Mouse (Mus musculus) splenic B cell, adult 2 months (primary cell): ENCODE results near the gene Arhgap15.

ENCODE experiments used
- DNase-seq: peaks from one replicate; pipeline ENCODE4 v3.0.0-alpha.2; 2011; ENCODE audit warnings: low read depth, low spot score
- H3K27me3 ChIP-seq: 2 replicates; pipeline ENCODE4 v1.6.1; 2012; ENCODE audit warnings: mild to moderate bottlenecking, low read length, moderate library complexity, mixed read lengths; ENCODE audit not compliant: control insufficient read depth, poor library complexity, insufficient read depth, severe bottlenecking
- H3K36me3 ChIP-seq: 2 replicates; pipeline ENCODE4 v1.6.1; 2012; ENCODE audit warnings: mild to moderate bottlenecking, low read length, moderate library complexity, mixed read lengths; ENCODE audit not compliant: control insufficient read depth, poor library complexity, insufficient read depth, severe bottlenecking

The Arhgap15 gene

GRCm38 (mm10) chr2:44147486-44147885, 398.9 kb downstream of the Arhgap15 start:
- Histone ChIP-seq H3K27me3 (no peaks in the 10 kb centered on the region), H3K36me3 (no peaks in the 10 kb centered on the region)
- no peak for DNase-seq

DNA sequence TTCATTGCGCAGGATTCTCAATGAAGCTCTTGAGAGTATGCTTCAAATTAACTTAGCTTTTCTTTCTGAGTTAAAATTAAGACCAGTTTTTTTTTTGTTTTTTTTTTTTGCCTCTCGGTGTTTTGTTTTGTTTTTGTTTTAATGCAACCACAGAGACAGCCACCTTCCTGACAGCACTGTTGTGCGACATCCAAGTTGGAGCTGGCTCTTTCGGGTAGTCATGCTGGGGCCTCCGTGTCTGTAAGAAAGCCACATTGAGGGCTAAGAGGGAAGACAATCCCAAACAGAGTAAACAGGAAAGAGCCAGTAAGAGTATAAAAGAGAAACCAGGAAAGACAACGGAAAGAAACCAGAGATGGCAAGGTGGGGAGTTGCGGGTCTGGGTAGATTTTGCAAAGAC, 399.3 kb downstream of the Arhgap15 start:
- no peaks in the 10 kb centered on the region for H3K27me3 ChIP-seq
- no peaks in the 10 kb centered on the region for H3K36me3 ChIP-seq
- DNase-seq = no peak

GRCm38 (mm10) chr2:44148550-44149100, 400.0 kb downstream of the Arhgap15 start:
- Histone ChIP-seq H3K27me3 (no peaks in the 10 kb centered on the region), H3K36me3 (no peaks in the 10 kb centered on the region)
- no peak for DNase-seq

DNA sequence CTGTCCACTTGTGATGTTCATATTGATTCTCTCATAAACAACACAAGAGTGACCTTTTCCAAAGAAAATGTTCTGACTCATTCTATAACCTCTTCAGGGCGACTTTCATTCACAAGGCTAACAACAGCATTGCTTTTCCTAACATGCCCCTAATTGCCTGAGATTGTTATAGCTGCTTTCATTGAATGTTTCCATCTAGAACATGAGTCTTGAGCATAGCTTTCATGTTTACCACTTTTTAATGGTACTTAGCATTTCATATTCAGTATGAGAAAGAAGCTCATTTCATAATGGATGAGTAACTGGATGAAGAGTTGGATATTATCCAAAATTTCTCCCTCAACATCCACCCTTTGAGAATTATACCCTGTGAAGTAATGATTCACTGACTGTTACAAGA, 403.7 kb downstream of the Arhgap15 start:
- no peak for DNase-seq

GRCm38 (mm10) chr2:44160358-44160757, 411.7 kb downstream of the Arhgap15 start:
- no peaks in the 10 kb centered on the region for H3K27me3 ChIP-seq
- DNase-seq = no peak
- H3K36me3 ChIP-seq = no peaks in the 10 kb centered on the region

More for the DNA sequence above, 403.7 kb downstream of the Arhgap15 start:
- H3K36me3 ChIP-seq = no peaks in the 10 kb centered on the region
- no peaks in the 10 kb centered on the region for H3K27me3 ChIP-seq

- DNase-seq = no peak
Observed at GRCm38 (mm10) chr2:44165789-44166188, 417.2 kb downstream of the Arhgap15 start.

DNA sequence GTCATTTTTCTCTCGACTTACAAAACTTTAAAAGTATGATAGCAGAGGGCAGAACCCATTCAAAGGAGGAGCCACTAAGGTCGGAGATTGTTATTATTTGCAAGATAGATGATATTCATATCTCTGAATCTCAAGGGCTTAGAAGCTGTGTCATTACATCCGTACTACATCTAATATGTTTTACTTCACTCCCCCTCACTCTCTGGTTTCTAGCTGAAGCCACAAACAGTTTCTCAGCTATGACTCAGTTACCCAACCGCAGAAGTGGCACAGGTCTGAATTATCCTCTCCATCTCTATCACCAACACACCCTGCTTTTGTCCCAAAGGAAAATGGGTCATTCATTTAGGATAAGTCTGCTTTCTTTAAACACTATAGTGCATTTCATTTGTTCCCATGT, 418.1 kb downstream of the Arhgap15 start:
- Histone ChIP-seq H3K27me3 (no peaks in the 10 kb centered on the region), H3K36me3 (no peaks in the 10 kb centered on the region)
- no peak for DNase-seq

More at GRCm38 (mm10) chr2:44165789-44166188, 417.2 kb downstream of the Arhgap15 start:
- Histone ChIP-seq H3K27me3 (no peaks in the 10 kb centered on the region), H3K36me3 (no peaks in the 10 kb centered on the region)

DNA sequence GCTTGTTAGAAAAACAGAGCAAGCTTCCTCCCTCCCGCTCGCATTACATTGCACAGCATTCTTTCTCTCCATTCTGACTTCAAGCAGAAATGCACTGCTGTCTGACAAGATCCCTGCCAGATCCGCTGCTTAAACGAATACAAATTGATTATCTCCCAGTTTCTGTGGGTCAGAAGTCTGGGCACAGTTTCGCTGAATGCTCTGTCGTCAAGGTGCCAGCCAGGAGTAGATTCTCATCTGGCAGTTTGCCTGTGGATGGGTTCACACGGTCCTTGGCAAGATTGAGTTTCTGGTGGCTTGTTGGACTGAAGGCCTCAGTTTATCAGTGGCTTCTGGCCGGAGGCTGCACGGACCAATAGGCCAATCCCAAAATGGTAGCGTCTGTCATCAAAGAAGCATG, 435.9 kb downstream of the Arhgap15 start:
- no peak for DNase-seq
- no peaks in the 10 kb centered on the region for H3K27me3 ChIP-seq
- H3K36me3 ChIP-seq = peaks cover 4% of the 10 kb centered on the region

GRCm38 (mm10) chr2:44190749-44191148, 442.1 kb downstream of the Arhgap15 start:
- H3K36me3 ChIP-seq = no peaks in the 10 kb centered on the region
- H3K27me3 ChIP-seq = no peaks in the 10 kb centered on the region
- no peak for DNase-seq

DNA sequence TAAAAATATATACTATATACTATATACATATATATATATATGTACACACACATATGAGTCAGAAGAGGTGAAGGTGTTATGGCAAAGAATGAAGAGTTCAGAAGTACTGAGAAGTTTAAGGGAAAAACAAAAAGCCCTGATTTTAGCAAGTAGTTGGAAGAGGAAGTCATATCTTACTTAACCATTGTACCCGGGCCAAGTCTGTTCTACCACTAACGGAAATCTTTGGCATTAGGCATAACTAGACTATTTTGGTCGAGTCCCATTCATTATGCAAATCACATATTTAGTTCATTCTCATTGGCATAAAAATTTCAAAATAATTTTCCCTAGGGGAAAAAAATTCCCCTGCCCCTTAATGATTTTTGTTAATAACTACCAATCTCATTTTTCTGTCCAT, 443.4 kb downstream of the Arhgap15 start:
- no peak for DNase-seq
- Histone ChIP-seq H3K27me3 (no peaks in the 10 kb centered on the region), H3K36me3 (no peaks in the 10 kb centered on the region)

DNA sequence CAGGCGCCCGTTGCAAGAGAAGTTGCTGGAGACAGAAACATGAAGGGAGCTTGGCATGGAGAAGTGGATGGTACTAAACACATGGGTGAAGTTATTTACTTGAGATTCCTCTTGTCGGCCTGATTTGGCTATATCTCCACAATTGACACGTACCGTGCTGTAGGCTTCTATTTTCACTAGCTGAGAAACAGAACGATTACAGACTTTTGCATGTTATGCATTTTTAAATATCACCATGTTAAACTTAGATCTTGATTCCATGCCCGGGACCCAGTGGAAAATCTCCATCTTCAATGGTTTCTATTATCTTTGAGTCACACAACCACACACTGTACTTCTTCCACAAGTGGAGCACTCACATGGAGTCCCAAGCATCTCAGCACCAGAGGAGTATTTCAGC, 466.9 kb downstream of the Arhgap15 start:
- Histone ChIP-seq H3K27me3 (no peaks in the 10 kb centered on the region), H3K36me3 (no peaks in the 10 kb centered on the region)
- no peak for DNase-seq

GRCm38 (mm10) chr2:44217811-44218210, 469.2 kb downstream of the Arhgap15 start:
- H3K27me3 ChIP-seq = no peaks in the 10 kb centered on the region
- peaks cover 2% of the 10 kb centered on the region; the same call in 1 of the 2 replicates for H3K36me3 ChIP-seq
- no peak for DNase-seq

DNA sequence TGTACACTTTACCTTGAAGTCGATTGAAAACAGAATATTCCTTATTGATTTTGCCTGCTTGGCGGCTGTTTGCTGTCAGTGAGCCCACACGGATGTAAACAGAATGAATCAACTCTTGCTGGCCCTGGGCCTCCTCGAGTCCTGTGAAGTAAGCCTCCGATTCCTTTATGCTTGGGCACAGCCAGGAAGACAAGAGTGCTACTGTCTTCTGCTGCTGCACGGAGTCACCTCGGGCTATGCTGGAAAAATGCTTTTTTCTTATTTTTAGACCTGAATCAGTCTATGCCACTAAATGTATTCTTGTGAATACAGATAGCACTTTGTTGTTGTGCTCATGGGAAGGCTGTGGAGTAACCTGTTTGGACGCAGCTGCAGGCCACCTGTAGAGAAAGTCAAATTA, 469.7 kb downstream of the Arhgap15 start:
- Histone ChIP-seq H3K27me3 (no peaks in the 10 kb centered on the region), H3K36me3 (peaks cover 2% of the 10 kb centered on the region; the same call in 1 of the 2 replicates)
- no peak for DNase-seq

- Histone ChIP-seq H3K36me3 (peaks cover 2% of the 10 kb centered on the region; the same call in 1 of the 2 replicates), H3K27me3 (no peaks in the 10 kb centered on the region)
Observed at GRCm38 (mm10) chr2:44221686-44222085, 473.1 kb downstream of the Arhgap15 start.

GRCm38 (mm10) chr2:44222176-44222753, 473.6 kb downstream of the Arhgap15 start:
- H3K36me3 ChIP-seq = peaks cover 2% of the 10 kb centered on the region; the same call in 1 of the 2 replicates
- no peak for DNase-seq
- no peaks in the 10 kb centered on the region for H3K27me3 ChIP-seq

More at GRCm38 (mm10) chr2:44221686-44222085, 473.1 kb downstream of the Arhgap15 start:
- DNase-seq = no peak

DNA sequence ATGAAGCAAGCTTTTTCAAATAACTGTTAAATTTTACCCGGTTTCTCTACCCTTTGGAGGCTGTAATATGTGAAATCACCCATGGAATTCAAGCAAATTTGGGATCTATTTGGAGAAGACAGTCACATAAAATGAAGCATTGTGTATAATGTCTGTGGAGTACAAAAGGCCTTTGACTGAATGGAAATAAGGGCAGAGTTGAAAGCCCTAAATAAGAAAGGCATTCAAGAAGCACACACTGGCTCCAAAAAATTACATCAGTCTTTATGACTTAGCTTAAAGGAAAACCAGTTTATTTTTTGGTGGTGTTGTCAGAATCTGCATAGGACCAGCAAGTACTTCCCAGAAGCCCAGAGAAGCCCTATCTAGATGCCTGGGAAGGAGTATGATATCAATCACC, 486.2 kb downstream of the Arhgap15 start:
- no peaks in the 10 kb centered on the region for H3K36me3 ChIP-seq
- H3K27me3 ChIP-seq = no peaks in the 10 kb centered on the region
- no peak for DNase-seq
